Mouse (Mus musculus): ENCODE measurements at regions not wholly inside any gene's neighbourhood (a gene's known extent, or its start where the extent isn't known, plus 50 kb on each side); places are given as distances from the start of the nearest gene placed in this dataset.

- TF ChIP-seq CTCF (IDR thresholded peaks at IDR 0.05; ENCODE audit: extremely low read depth, insufficient read depth, insufficient read length, insufficient replicate concordance) (no peak), POLR2A (IDR thresholded peaks at IDR 0.05; ENCODE audit: low read depth, low read length) (no peak)
Measured at GRCm38 (mm10) chr6:67182453-67182852, 55.5 kb upstream of the Serbp1 start.
